Mouse (Mus musculus) liver, adult 2 months (tissue): ENCODE data around the gene Dpf3.

Experiments
- CTCF ChIP-seq: fragments of 200-500 bp; IDR thresholded peaks from 2 replicates; pipeline ENCODE4 v1.5.1; 2011; ENCODE audit warnings: low read depth, low read length, control low read depth
- POLR2A ChIP-seq: fragments of 200-500 bp; IDR thresholded peaks from 2 replicates; pipeline ENCODE4 v1.6.1; 2011; ENCODE audit warnings: low read length, control low read depth; ENCODE audit not compliant: insufficient read depth; ENCODE audit errors: extremely low read depth

DNA sequence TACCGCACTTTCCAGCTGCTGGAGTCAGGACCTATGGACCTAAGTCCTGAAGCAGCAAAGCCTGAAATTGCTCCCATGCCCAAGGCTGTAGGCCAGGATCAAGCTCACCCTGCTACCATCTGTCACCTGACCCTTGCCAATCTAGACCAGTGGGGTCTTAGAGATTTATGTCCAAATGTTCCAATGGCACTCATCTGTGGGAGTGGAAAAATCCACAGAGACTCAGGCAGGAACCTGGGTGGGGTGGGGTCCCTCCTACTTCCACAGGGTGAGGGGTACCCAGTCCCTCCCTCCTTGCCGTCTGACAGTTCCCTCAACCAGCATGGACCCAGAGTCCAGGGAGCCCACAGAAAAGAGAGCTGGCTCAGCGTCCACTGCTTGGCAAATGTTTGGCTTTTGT, 276.8 kb downstream of the Dpf3 start:
- TF ChIP-seq CTCF (no peak), POLR2A (no peak)
